Mouse (Mus musculus): Measurements from ENCODE around the gene Aknad1. TPM values are rescaled to one million over a fixed set of nuclear protein-coding genes. Genes with fewer than 3 reads are reported as not detected.

Aknad1 gene
- not detected in 2 replicates for polyA plus RNA-seq (2021; fragmentation: Nextera tagmentation)
- long read RNA-seq, experiment 1: 0 reads
- long read RNA-seq, experiment 2, partial matches to known transcripts: 0 of 1 reads
- long read RNA-seq, experiment 2, other reads (novel, unspliced or antisense): 0 of 1 reads

GRCm38 (mm10) chr3:108739045-108739708 lies at the start of gene Aknad1:
Gene Aknad1 (plus strand): TSS chr3:108739658.

GRCm38 (mm10) chr3:108722036-108722872 lies 17.2 kb upstream of the Aknad1 start, which contains the start of gene Gpsm2:
Gene Gpsm2 (minus strand): TSS chr3:108722309.

Other genes starting within 250 kb of the Aknad1 start
- gene 1700013F07Rik, start 205.5 kb upstream of the Aknad1 start, polyA plus RNA-seq (2021; fragmentation: Nextera tagmentation): 1.8 and 3.3 TPM in 2 replicates
- 24.4 and 26.5 TPM in 2 replicates for gene 5330417C22Rik, start 203.1 kb upstream of the Aknad1 start, polyA plus RNA-seq (2021; fragmentation: Nextera tagmentation)
- gene Tmem167b, start 177.2 kb upstream of the Aknad1 start, polyA plus RNA-seq (2021; fragmentation: Nextera tagmentation): 35.1 and 36.9 TPM in 2 replicates
- gene Taf13, start 168.0 kb upstream of the Aknad1 start, polyA plus RNA-seq (2021; fragmentation: Nextera tagmentation): 23.9 and 30.7 TPM in 2 replicates
- 42.4 and 44.0 TPM in 2 replicates for gene Wdr47, start 148.4 kb upstream of the Aknad1 start, polyA plus RNA-seq (2021; fragmentation: Nextera tagmentation)
- gene Clcc1, start 85.7 kb upstream of the Aknad1 start, polyA plus RNA-seq (2021; fragmentation: Nextera tagmentation): 66.9 and 87.7 TPM in 2 replicates
- gene Gpsm2, start 17.3 kb upstream of the Aknad1 start, polyA plus RNA-seq (2021; fragmentation: Nextera tagmentation): 7.3 and 8.0 TPM in 2 replicates
- 16.3 and 23.1 TPM in 2 replicates for gene Stxbp3, start 100.9 kb downstream of the Aknad1 start, polyA plus RNA-seq (2021; fragmentation: Nextera tagmentation)
- 0.04 TPM in 1 of 2 replicates, not detected in the other for gene Fndc7, start 150.3 kb downstream of the Aknad1 start, polyA plus RNA-seq (2021; fragmentation: Nextera tagmentation)
- gene Prpf38b, start 172.1 kb downstream of the Aknad1 start, polyA plus RNA-seq (2021; fragmentation: Nextera tagmentation): 12.4 and 12.9 TPM in 2 replicates
- 2.4 and 3.8 TPM in 2 replicates for gene Henmt1, start 200.2 kb downstream of the Aknad1 start, polyA plus RNA-seq (2021; fragmentation: Nextera tagmentation)
- gene Gm9857, start 200.8 kb downstream of the Aknad1 start, polyA plus RNA-seq (2021; fragmentation: Nextera tagmentation): not detected in 2 replicates